Mouse (Mus musculus) intestine, embryonic 16.5 days (tissue): Measurements from ENCODE around the gene Tln1. TPM values are rescaled to one million over a fixed set of nuclear protein-coding genes. Genes with fewer than 3 reads are reported as not detected.
"Not testable (repeated sequence)": the region's sequence is repeated elsewhere in the genome, so short reads cannot be mapped to it uniquely, and the experiment has no call there.

Experiments used
- ATAC-seq: fragments of 200-750 bp; cut with Nextera tagmentation; 2 replicates; pipeline ENCODE4 v1.8.0; 2017; ENCODE audit warnings: moderate TSS enrichment, moderate library complexity
- H3K27ac ChIP-seq: fragments of 300-500 bp; sonication (generic); 2 replicates; pipeline ENCODE4 v1.5.1; 2014; ENCODE audit warnings: mild to moderate bottlenecking, low read length
- H3K27me3 ChIP-seq: fragments of 300-500 bp; sonication (generic); replicated peaks from 2 replicates; pipeline ENCODE4 v1.6.1; 2014; ENCODE audit warnings: low read length, control low read depth, mixed read lengths; ENCODE audit not compliant: control insufficient read depth, insufficient read depth
- H3K36me3 ChIP-seq: fragments of 300-500 bp; sonication (generic); 2 replicates; pipeline ENCODE4 v1.6.1; 2014; ENCODE audit warnings: low read length, control low read depth; ENCODE audit not compliant: control insufficient read depth, insufficient read depth
- H3K4me1 ChIP-seq: fragments of 300-500 bp; sonication (generic); 2 replicates; pipeline ENCODE4 v1.6.1; 2014; ENCODE audit warnings: low read length, control low read depth, mixed read lengths; ENCODE audit not compliant: control insufficient read depth, insufficient read depth
- H3K4me2 ChIP-seq: fragments of 300-500 bp; sonication (generic); 2 replicates; pipeline ENCODE4 v1.6.1; 2014; ENCODE audit warnings: low read depth, low read length, control low read depth
- H3K4me3 ChIP-seq: fragments of 300-500 bp; sonication (generic); 2 replicates; pipeline ENCODE4 v1.5.1; 2014; ENCODE audit warnings: mild to moderate bottlenecking, low read length
- H3K9ac ChIP-seq: fragments of 300-500 bp; sonication (generic); 2 replicates; pipeline ENCODE4 v1.6.1; 2014; ENCODE audit warnings: low read depth, low read length
- H3K9me3 ChIP-seq: fragments of 300-500 bp; sonication (generic); 2 replicates; pipeline ENCODE4 v1.6.1; 2016; ENCODE audit warnings: low read length, control low read depth; ENCODE audit not compliant: control insufficient read depth
- WGBS: fragments of 180-500 bp; shearing (Covaris S2); extraction: QIAGEN DNeasy Blood & Tissue Kit; methylation state at CpG from one replicate; pipeline ENCODE4 v1.1.7; 2014; 5-methylcytosine and 5-hydroxymethylcytosine counted together
- polyA plus RNA-seq: library from polyadenylated mRNA; unstranded; fragments of >200 nt; fragmentation: Nextera tagmentation; extraction: Ambion mirVana; gene quantifications from 2 replicates; pipeline ENCODE4 v1.2.1, GENCODE M21; 2015

Tln1 gene
- polyA plus RNA-seq, 1 experiment from 2014 or later: 41.2 TPM

DNA sequence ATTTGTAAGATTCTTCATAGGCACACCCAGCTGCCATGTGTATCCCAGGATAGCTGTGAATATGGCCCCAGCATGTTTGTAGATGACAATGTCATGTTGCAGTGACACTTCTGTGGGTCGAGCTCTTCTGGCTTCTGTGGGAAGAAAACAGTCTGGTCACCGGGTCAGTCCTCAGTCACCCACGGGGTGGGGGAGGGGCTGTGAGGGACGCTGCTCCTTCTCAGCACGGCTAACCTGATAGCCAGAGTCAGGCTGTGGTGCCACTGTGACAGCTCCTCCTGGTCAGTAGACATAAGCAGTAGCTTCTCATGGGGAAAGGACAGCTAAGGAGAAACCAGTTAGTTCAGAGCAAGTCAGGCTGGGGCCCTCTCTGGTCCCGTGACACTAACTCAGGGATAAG is 65.9 kb downstream of the Tln1 start:
- Histone ChIP-seq H3K36me3 (peaks cover 4% of the 10 kb centered on the region; the same call in 1 of the 2 replicates), H3K4me2 (no peak overlapping the region), H3K4me3 (no peak overlapping the region), H3K27me3 (no peaks in the 10 kb centered on the region), H3K4me1 (peaks cover 24% of the 10 kb centered on the region), H3K9me3 (no peaks in the 10 kb centered on the region), H3K27ac (no peak overlapping the region), H3K9ac (no peak overlapping the region)
- 63% methylated on average over 6 of the region's 6 CpGs for WGBS
- ATAC-seq: no peak

DNA sequence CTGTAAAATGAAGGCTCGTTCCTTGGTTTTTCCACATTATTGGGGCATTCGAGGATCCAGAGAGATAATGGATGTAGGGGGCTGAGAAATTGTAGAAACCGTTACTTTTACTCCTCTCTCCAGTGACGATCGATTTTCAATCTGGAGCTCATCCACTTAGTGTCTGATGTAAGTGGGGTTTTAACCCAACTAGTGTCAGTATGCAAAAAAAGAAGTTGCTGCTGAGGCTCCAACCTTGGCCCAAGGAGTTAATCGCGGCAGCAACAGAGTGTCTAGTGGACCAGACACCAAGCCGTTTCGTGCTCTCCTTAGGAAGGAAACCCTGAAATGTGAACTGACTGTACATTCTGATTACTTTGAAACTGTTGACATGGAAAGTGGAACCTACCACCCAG is 68.6 kb downstream of the Tln1 start:
- Histone ChIP-seq H3K4me3 (peak overlapping the region; percentile 84), H3K27me3 (no peaks in the 10 kb centered on the region), H3K27ac (peak overlapping the region; percentile 89), H3K9ac (peak overlapping the region; percentile 77), H3K4me1 (peaks cover 23% of the 10 kb centered on the region), H3K36me3 (peaks cover 4% of the 10 kb centered on the region; the same call in 1 of the 2 replicates), H3K4me2 (peak overlapping the region; percentile 53), H3K9me3 (no peaks in the 10 kb centered on the region)
- ATAC-seq: no peak
- 2% methylated on average over 9 of the region's 9 CpGs for WGBS

DNA sequence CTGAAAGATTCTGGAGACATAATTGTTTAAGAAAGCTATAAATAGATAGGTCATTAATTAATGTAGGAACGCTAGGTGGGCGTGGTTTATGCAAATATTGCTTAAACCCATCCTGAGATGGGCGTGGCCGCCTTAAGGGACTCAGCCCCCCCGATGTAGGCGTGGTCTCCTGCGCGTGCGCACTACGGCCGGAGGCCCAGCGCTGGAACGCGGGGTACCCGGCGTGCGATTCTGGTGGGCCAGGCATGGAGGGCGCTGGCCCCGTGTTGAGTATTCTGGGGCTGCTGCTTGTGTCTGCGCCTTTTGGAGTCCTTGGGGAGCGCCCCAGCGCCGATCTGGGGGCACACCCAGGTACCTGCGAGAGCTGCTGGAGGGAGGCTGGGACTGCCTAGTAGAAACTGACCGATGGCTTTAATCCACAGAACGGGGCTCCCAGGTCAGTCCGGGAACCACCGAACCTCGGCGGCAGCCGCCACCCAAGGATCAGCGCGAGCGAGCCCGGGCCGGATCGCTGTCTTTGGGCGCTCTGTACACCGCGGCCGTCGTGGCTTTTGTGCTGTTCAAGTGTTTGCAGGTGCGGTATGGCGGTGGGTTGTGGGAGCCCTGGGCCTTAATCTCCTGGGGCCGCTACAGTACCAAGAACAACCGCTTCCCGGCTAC is 69.2 kb downstream of the Tln1 start:
- Histone ChIP-seq H3K9me3 (no peaks in the 10 kb centered on the region), H3K4me2 (peak overlapping the region; percentile 53), H3K27ac (peak overlapping the region; percentile 89), H3K4me3 (peak overlapping the region; percentile 84), H3K36me3 (peaks cover 4% of the 10 kb centered on the region; the same call in 1 of the 2 replicates), H3K4me1 (peaks cover 18% of the 10 kb centered on the region), H3K9ac (peak overlapping the region; percentile 77), H3K27me3 (no peaks in the 10 kb centered on the region)
- peak; percentile 85 for ATAC-seq
- 0% methylated on average over 47 of the region's 47 CpGs for WGBS

- peak; percentile 98 for ATAC-seq
- under 1% methylated on average over 25 of the region's 25 CpGs for WGBS
- Histone ChIP-seq H3K4me3 (peak within 1 kb of the TSS; percentile 84), H3K36me3 (peaks cover 4% of the 10 kb centered on the region; the same call in 1 of the 2 replicates), H3K27ac (peak within 1 kb of the TSS; percentile 89), H3K27me3 (no peaks in the 10 kb centered on the region), H3K9ac (peak within 1 kb of the TSS; percentile 77), H3K9me3 (no peaks in the 10 kb centered on the region), H3K4me2 (peak within 1 kb of the TSS; percentile 53), H3K4me1 (peaks cover 12% of the 10 kb centered on the region)
Observed at GRCm38 (mm10) chr4:43492821-43493185, 69.7 kb downstream of the Tln1 start, which contains the start of gene Ccdc107. Gene Ccdc107 (plus strand): TSS chr4:43492900.

DNA sequence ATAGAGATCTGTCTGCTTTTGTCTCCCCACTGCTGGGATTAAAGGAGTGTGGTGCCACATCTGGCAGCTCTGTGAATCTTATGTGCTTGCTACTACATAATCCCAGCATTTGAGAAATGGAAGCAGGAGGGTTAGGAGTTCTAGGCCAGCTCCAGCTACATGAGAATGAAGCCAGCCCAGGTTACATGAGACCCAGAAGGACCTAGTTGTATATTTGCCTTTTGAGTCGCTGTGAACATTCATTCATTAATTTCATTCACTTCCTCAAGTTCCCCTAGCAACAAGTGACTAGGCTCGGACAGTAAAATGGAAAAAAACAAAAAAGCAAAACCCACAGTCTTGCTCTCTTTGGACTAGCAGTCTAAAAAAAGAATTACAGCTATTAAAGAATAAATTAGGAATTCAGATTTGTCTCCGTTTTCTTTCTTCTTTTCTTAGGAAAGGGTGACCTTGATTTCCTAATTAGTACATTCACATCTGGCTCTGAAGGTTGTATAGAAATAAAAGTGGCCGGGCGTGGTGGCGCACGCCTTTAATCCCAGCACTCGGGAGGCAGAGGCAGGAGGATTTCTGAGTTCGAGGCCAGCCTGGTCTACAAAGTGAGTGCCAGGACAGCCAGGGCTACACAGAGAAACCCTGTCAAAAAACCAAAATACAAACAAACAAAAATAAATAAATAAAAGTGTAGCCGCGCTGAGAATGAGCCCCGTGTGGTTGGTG is 70.2 kb downstream of the Tln1 start:
- no peak for ATAC-seq

GRCm38 (mm10) chr4:43490801-43491200 is 71.7 kb downstream of the Tln1 start:
- Histone ChIP-seq H3K27ac (no peak overlapping the region), H3K4me3 (no peak overlapping the region), H3K27me3 (no peaks in the 10 kb centered on the region), H3K36me3 (no peaks in the 10 kb centered on the region), H3K9ac (no peak overlapping the region), H3K9me3 (no peaks in the 10 kb centered on the region), H3K4me2 (no peak overlapping the region), H3K4me1 (peaks cover 9% of the 10 kb centered on the region)
- peak; percentile 20; the same call in 1 of the 2 replicates for ATAC-seq
- 65% methylated on average over 5 of the region's 5 CpGs for WGBS

More for the DNA sequence above, 70.2 kb downstream of the Tln1 start:
- H3K36me3 ChIP-seq: peaks cover 4% of the 10 kb centered on the region; the same call in 1 of the 2 replicates
- H3K27me3 ChIP-seq: no peaks in the 10 kb centered on the region
- WGBS: 47% methylated on average over 12 of the region's 12 CpGs
- peak overlapping the region; percentile 60; the same call in 1 of the 2 replicates for H3K27ac ChIP-seq
- peak overlapping the region; percentile 42 for H3K4me2 ChIP-seq
- H3K4me1 ChIP-seq: peaks cover 9% of the 10 kb centered on the region
- H3K4me3 ChIP-seq: no peak overlapping the region; the same call in 1 of the 2 replicates
- no peaks in the 10 kb centered on the region for H3K9me3 ChIP-seq
- H3K9ac ChIP-seq: no peak overlapping the region

- 94% methylated on average over 3 of the region's 3 CpGs for WGBS
- no peak for ATAC-seq
Observed at GRCm38 (mm10) chr4:43489611-43490010, 72.9 kb downstream of the Tln1 start.

GRCm38 (mm10) chr4:43485666-43486065 is 76.8 kb downstream of the Tln1 start:
- not testable (repeated sequence) for H3K9me3 ChIP-seq, H3K27ac ChIP-seq, H3K27me3 ChIP-seq, H3K9ac ChIP-seq, ATAC-seq, H3K36me3 ChIP-seq, H3K4me2 ChIP-seq, H3K4me3 ChIP-seq
- WGBS: 90% methylated on average over 5 of the region's 5 CpGs
- peaks cover 10% of the 10 kb centered on the region; the same call in 1 of the 2 replicates for H3K4me1 ChIP-seq

More at GRCm38 (mm10) chr4:43489611-43490010, 72.9 kb downstream of the Tln1 start:
- Histone ChIP-seq H3K9ac (no peak overlapping the region), H3K4me1 (peaks cover 9% of the 10 kb centered on the region), H3K27me3 (no peaks in the 10 kb centered on the region), H3K36me3 (no peaks in the 10 kb centered on the region), H3K27ac (no peak overlapping the region), H3K4me2 (no peak overlapping the region), H3K9me3 (no peaks in the 10 kb centered on the region), H3K4me3 (no peak overlapping the region)

- no peaks in the 10 kb centered on the region for H3K27me3 ChIP-seq
- no peak for ATAC-seq
Observed at GRCm38 (mm10) chr4:43483535-43484091, 78.9 kb downstream of the Tln1 start, which contains the start of gene Sit1. Gene Sit1 (minus strand): TSS chr4:43483734.

More at GRCm38 (mm10) chr4:43483535-43484091, 78.9 kb downstream of the Tln1 start, which contains the start of gene Sit1:
- Histone ChIP-seq H3K27ac (no peak within 1 kb of the TSS), H3K4me3 (no peak within 1 kb of the TSS), H3K9me3 (no peaks in the 10 kb centered on the region), H3K9ac (peak within 1 kb of the TSS; percentile 31; the same call in 1 of the 2 replicates), H3K36me3 (no peaks in the 10 kb centered on the region), H3K4me2 (no peak within 1 kb of the TSS), H3K4me1 (0 out of 2 replicates have a peak, but pooled peaks cover 5% of the 10 kb centered on the region)
- WGBS: 62% methylated on average over 12 of the region's 12 CpGs
